Mouse (Mus musculus): ENCODE measurements at regions not wholly inside any gene's neighbourhood (a gene's known extent, or its start where the extent isn't known, plus 50 kb on each side); places are given as distances from the start of the nearest gene placed in this dataset. TPM values are rescaled to one million over a fixed set of nuclear protein-coding genes. Genes with fewer than 3 reads are reported as not detected.

DNA sequence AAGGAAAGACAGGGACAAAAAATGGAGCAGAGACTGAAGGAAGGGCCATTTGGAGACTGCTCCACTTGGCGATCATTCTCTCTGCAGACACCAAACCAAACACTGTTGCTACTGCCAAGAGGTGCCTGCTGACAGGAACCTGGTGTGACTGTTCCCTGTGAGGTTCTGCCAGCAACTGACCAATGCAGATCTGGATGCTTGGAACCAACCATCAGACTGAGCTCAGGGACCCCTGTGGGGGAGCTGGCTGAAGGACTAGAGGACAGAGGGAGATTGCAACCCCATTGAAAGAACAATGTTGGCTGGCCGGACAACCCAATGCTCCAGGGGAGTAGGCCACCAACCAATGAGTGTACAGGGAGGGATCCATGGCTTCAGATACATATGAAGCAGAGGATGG, 139.2 kb upstream of the Cep126 start:
- Histone ChIP-seq H3K9me3 (replicated peaks) (no peaks in the 10 kb centered on the region), H3K4me1 (no peaks in the 10 kb centered on the region), H3K9ac (no peak overlapping the region), H3K27me3 (no peaks in the 10 kb centered on the region), H3K4me3 (replicated peaks) (no peak overlapping the region), H3K27ac (no peak overlapping the region), H3K4me2 (no peak overlapping the region), H3K36me3 (no peaks in the 10 kb centered on the region)
- 77% methylated on average over 2 of the region's 2 CpGs for WGBS
- ATAC-seq (replicated peaks; ENCODE audit: low FRiP score) = no peak

DNA sequence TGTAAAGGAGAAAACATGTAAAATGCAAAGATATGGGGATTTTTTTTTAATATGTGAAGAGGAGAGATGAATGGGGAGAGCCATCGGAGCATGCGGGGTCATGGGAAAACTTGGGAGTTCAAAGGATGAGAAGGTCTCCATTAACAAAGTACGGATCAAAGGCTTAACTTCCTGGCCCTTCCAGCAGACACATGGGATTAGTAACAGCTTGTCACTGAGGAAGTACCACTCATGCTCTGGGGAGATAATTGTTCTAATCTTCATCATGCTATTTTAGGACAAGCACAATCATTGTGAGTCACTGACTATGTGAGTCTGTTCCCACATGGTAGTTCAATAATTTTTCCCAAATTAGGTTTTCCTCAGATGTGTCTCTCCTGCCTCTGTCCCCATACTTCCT, 115.4 kb upstream of the Cep126 start:
- no peak for ATAC-seq (replicated peaks; ENCODE audit: low FRiP score)
- Histone ChIP-seq H3K27ac (no peak overlapping the region), H3K36me3 (no peaks in the 10 kb centered on the region), H3K4me1 (no peaks in the 10 kb centered on the region), H3K4me2 (no peak overlapping the region), H3K9ac (no peak overlapping the region), H3K4me3 (replicated peaks) (no peak overlapping the region), H3K27me3 (no peaks in the 10 kb centered on the region), H3K9me3 (replicated peaks) (no peaks in the 10 kb centered on the region)
- 77% methylated on average over 3 of the region's 3 CpGs for WGBS

GRCm38 (mm10) chr9:8228078-8228477, 94.0 kb upstream of the Cep126 start:
- Histone ChIP-seq H3K4me2 (no peak overlapping the region), H3K4me1 (no peaks in the 10 kb centered on the region), H3K27me3 (no peaks in the 10 kb centered on the region), H3K4me3 (replicated peaks) (no peak overlapping the region), H3K9ac (no peak overlapping the region), H3K27ac (no peak overlapping the region), H3K9me3 (replicated peaks) (no peaks in the 10 kb centered on the region), H3K36me3 (no peaks in the 10 kb centered on the region)
- no peak for ATAC-seq (replicated peaks; ENCODE audit: low FRiP score)

- Histone ChIP-seq H3K4me3 (replicated peaks) (no peak overlapping the region), H3K27me3 (no peaks in the 10 kb centered on the region), H3K4me2 (no peak overlapping the region), H3K9ac (no peak overlapping the region), H3K4me1 (no peaks in the 10 kb centered on the region), H3K27ac (no peak overlapping the region), H3K9me3 (replicated peaks) (no peaks in the 10 kb centered on the region), H3K36me3 (no peaks in the 10 kb centered on the region)
- WGBS = 28% methylated on average over 1 of the region's 1 CpGs
- ATAC-seq (replicated peaks; ENCODE audit: low FRiP score) = peak; percentile 64; the same call in 1 of the 2 replicates
Observed at GRCm38 (mm10) chr9:8226415-8226814, 92.3 kb upstream of the Cep126 start.

DNA sequence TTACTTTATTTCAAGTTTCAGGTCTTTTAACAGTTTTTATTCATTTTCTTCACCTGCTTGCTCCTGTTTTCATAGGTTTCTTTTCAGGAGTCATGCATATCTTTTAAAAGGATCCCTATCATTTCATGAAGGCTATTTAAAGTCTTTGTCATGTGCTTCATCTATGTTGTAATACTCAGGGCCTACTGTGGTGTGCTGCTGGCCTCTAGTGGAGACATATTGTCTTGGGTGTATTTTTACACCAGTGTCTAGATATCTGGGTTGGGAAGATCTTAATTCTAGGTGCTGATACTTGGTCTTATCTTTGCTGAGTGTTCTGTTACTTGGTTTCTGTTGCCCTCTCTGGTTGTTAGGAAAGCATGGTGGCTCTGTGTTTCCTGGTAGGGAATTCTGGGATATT, 74.8 kb upstream of the Cep126 start:
- no peak overlapping the region for H3K4me3 ChIP-seq (replicated peaks)
- H3K27ac ChIP-seq = no peak overlapping the region
- H3K4me2 ChIP-seq = no peak overlapping the region
- no peaks in the 10 kb centered on the region for H3K9me3 ChIP-seq (replicated peaks)
- H3K36me3 ChIP-seq = no peaks in the 10 kb centered on the region
- ATAC-seq (replicated peaks; ENCODE audit: low FRiP score) = peak; percentile 81
- H3K9ac ChIP-seq = no peak overlapping the region
- no peaks in the 10 kb centered on the region for H3K27me3 ChIP-seq
- no peaks in the 10 kb centered on the region for H3K4me1 ChIP-seq

DNA sequence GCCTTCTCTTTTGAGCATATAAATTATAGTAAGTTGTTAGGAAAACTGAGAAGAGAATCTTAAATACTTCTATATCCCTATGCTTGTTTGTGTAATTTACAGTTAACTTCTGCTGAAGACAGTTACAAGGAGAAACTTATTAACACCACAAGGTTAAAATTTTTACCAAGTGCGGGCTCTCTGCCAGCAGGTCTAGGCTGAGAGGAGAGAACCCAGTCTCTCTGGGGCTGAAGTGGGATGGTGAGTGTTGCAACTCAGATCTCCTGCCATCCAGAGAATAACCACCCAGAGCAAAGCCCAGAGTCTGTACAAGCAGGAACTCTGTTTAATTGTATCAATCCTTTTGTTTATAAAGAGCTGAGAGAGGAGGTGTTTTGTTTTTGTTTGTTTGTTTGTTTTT, 51.3 kb upstream of the Cep126 start:
- no peak overlapping the region for H3K9ac ChIP-seq
- no peaks in the 10 kb centered on the region for H3K36me3 ChIP-seq
- no peaks in the 10 kb centered on the region for H3K9me3 ChIP-seq (replicated peaks)
- H3K4me2 ChIP-seq = no peak overlapping the region
- no peaks in the 10 kb centered on the region for H3K4me1 ChIP-seq
- no peaks in the 10 kb centered on the region for H3K27me3 ChIP-seq
- WGBS = 74% methylated on average over 1 of the region's 1 CpGs
- no peak overlapping the region for H3K27ac ChIP-seq
- ATAC-seq (replicated peaks; ENCODE audit: low FRiP score) = no peak
- H3K4me3 ChIP-seq (replicated peaks) = no peak overlapping the region

MicroRNAs encoded in the stretch of these regions (microRNA counts, 519-probe panel; counts per million panel counts)
- microRNA mmu-miR-1899 = 31.7 counts per million

Small RNAs in the stretch of these regions (microRNA-seq; reads per million reads assigned to microRNA genes)
- not detected for gene Mir1899
